Mouse (Mus musculus): ENCODE data around the gene Ugt3a2. TPM values are rescaled to one million over a fixed set of nuclear protein-coding genes. Genes with fewer than 3 reads are reported as not detected.

Gene Ugt3a2
- polyA plus RNA-seq, 1 experiment from 2014 or later = not detected

Other genes with a start within 250 kb of the Ugt3a2 start
- 3.4 and 3.5 TPM in 2 replicates for gene Lmbrd2, start 195.0 kb upstream of the Ugt3a2 start, polyA plus RNA-seq (2016; fragmentation: Nextera tagmentation; extraction: Ambion mirVana)
- gene Skp2, start 180.1 kb upstream of the Ugt3a2 start, polyA plus RNA-seq (2016; fragmentation: Nextera tagmentation; extraction: Ambion mirVana) = 85.9 and 86.1 TPM in 2 replicates
- gene Ugt3a1, start 58.7 kb upstream of the Ugt3a2 start, polyA plus RNA-seq (2016; fragmentation: Nextera tagmentation; extraction: Ambion mirVana) = not detected in 2 replicates
- 0.33 and 0.60 TPM in 2 replicates for gene Capsl, start 100.5 kb downstream of the Ugt3a2 start, polyA plus RNA-seq (2016; fragmentation: Nextera tagmentation; extraction: Ambion mirVana)
- gene Il7r, start 194.6 kb downstream of the Ugt3a2 start, polyA plus RNA-seq (2016; fragmentation: Nextera tagmentation; extraction: Ambion mirVana) = not detected in 2 replicates

All from midbrain, embryonic 12.5 days (tissue).